Mouse (Mus musculus) kidney, adult 2 months (tissue): Measurements from ENCODE around the gene Gm42669.

Experiments used
- CTCF ChIP-seq: fragments of 200-500 bp; conservative IDR thresholded peaks from 2 replicates; pipeline ENCODE4 v1.5.1; 2011; ENCODE audit warnings: low read depth, mild to moderate bottlenecking, control low read depth, low read length, moderate library complexity, mixed read lengths; ENCODE audit not compliant: insufficient read depth, insufficient read length
- POLR2A ChIP-seq: fragments of 200-500 bp; IDR thresholded peaks from one replicate; pipeline ENCODE4 v1.6.1; 2011; ENCODE audit warnings: low read depth, low read length, control low read depth

GRCm38 (mm10) chr5:107496047-107496446 lies 11.4 kb upstream of the Gm42669 start:
- TF ChIP-seq POLR2A (no peak), CTCF (no peak)
